Mouse (Mus musculus) megakaryocyte, embryonic 14.5 days (primary cell): ENCODE results near the gene Mmd.

Experiments
- FLI1 ChIP-seq: IDR thresholded peaks from 2 replicates; pipeline ENCODE4 v1.6.1; 2012; ENCODE audit warnings: low read length, inconsistent platforms, mixed read lengths
- GATA1 ChIP-seq: IDR thresholded peaks from 3 replicates; pipeline ENCODE4 v1.6.1; 2012; ENCODE audit warnings: mixed read lengths, low read length, inconsistent platforms, borderline replicate concordance

- TF ChIP-seq FLI1: no peak
- TF ChIP-seq GATA1: no peak
Measured at GRCm38 (mm10) chr11:90283601-90284000, 34.3 kb downstream of the Mmd start.
